Mouse (Mus musculus) liver, postnatal 0 days (tissue): ENCODE results near the gene Rnaseh1.

Source experiments
- CTCF ChIP-seq: sonication (generic); IDR thresholded peaks from 2 replicates; pipeline ENCODE4 v1.5.1; 2016; ENCODE audit warnings: antibody characterized with exemption, low read depth
- EP300 ChIP-seq: IDR thresholded peaks from 2 replicates; pipeline ENCODE4 v1.6.1; 2016; ENCODE audit warnings: antibody characterized with exemption, low read depth, mild to moderate bottlenecking

- TF ChIP-seq CTCF (no peak), EP300 (no peak)
Observed at GRCm38 (mm10) chr12:28636543-28636942, 12.9 kb upstream of the Rnaseh1 start.
